Mouse (Mus musculus) hindbrain, embryonic 16.5 days (tissue): ENCODE data around the gene Slc5a2. TPM values are rescaled to one million over a fixed set of nuclear protein-coding genes. Genes with fewer than 3 reads are reported as not detected.

Experiments used
- ATAC-seq: fragments of 200-750 bp; cut with Nextera tagmentation; 2 replicates; pipeline ENCODE4 v1.8.0; 2017; ENCODE audit warnings: moderate TSS enrichment, moderate library complexity
- H3K27ac ChIP-seq: fragments of 300-500 bp; sonication (generic); 2 replicates; pipeline ENCODE4 v1.5.1; 2014; ENCODE audit warnings: low read depth, mild to moderate bottlenecking, control low read depth, low read length, moderate library complexity
- H3K27me3 ChIP-seq: fragments of 300-500 bp; sonication (generic); replicated peaks from 2 replicates; pipeline ENCODE4 v1.6.1; 2014; ENCODE audit warnings: low read length; ENCODE audit not compliant: control insufficient read depth, insufficient read depth
- H3K36me3 ChIP-seq: fragments of 300-500 bp; sonication (generic); 2 replicates; pipeline ENCODE4 v1.6.1; 2014; ENCODE audit warnings: mild to moderate bottlenecking, low read length, moderate library complexity, mixed read lengths; ENCODE audit not compliant: control insufficient read depth, insufficient read depth
- H3K4me1 ChIP-seq: fragments of 300-500 bp; sonication (generic); 2 replicates; pipeline ENCODE4 v1.6.1; 2014; ENCODE audit warnings: low read depth, low read length; ENCODE audit not compliant: control insufficient read depth, insufficient read depth
- H3K4me2 ChIP-seq: fragments of 300-500 bp; sonication (generic); 2 replicates; pipeline ENCODE4 v1.6.1; 2014; ENCODE audit warnings: mild to moderate bottlenecking, low read length, control low read depth, moderate library complexity
- H3K4me3 ChIP-seq: fragments of 300-500 bp; sonication (generic); 2 replicates; pipeline ENCODE4 v1.5.1; 2014; ENCODE audit warnings: mild to moderate bottlenecking, low read length, control low read depth, moderate library complexity
- H3K9ac ChIP-seq: fragments of 300-500 bp; sonication (generic); 2 replicates; pipeline ENCODE4 v1.6.1; 2014; ENCODE audit warnings: low read depth, mild to moderate bottlenecking, control low read depth, low read length, moderate library complexity
- H3K9me3 ChIP-seq: fragments of 300-500 bp; sonication (generic); 2 replicates; pipeline ENCODE4 v1.6.1; 2014; ENCODE audit warnings: mild to moderate bottlenecking, low read length, moderate library complexity; ENCODE audit not compliant: control insufficient read depth
- WGBS: fragments of 180-500 bp; shearing (Covaris S2); extraction: QIAGEN DNeasy Blood & Tissue Kit; methylation state at CpG from one replicate; pipeline ENCODE4 v1.1.7; 2014; 5-methylcytosine and 5-hydroxymethylcytosine counted together
- polyA plus RNA-seq: library from polyadenylated mRNA; unstranded; fragments of >200 nt; fragmentation: Nextera tagmentation; extraction: Ambion mirVana; gene quantifications from 2 replicates; pipeline ENCODE4 v1.2.1, GENCODE M21; 2015

Gene Slc5a2
- polyA plus RNA-seq, 1 experiment from 2014 or later = 0.15 TPM

DNA sequence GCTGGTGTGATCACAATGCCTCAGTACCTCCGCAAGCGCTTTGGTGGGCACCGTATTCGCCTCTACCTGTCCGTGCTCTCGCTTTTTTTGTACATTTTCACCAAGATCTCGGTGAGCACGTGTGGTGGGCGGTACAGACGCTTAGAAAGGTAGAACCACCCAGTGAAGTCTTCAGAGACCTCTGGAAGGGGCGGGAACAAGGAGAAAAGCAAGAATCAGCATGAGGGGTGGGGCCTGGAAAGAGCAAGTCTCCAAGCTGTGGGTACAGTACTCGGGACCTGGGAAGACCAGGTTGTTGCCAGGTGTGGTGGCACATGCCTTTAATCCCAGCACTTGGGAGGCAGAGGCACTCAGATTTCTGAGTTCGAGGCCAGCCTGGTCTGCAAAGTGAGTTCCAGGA is 1.9 kb downstream of the Slc5a2 start:
- H3K27me3 ChIP-seq = no peaks in the 10 kb centered on the region

DNA sequence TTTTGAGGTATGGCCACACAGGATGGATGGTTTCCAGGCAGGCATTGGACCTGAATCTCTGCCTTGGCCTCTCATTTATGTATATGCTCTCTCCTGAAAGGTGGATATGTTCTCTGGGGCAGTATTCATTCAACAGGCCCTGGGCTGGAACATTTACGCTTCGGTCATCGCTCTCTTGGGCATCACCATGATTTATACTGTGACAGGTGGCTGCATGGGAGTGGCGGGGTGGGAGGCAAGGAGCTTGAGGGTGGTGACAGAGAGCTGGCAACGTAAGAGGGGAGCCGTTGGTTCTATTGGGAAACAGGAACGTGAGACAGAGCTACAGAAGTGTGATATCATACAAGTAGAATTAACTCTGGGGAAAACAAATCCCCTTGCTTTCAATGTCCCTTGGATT is 2.4 kb downstream of the Slc5a2 start:
- 84% methylated on average over 7 of the region's 7 CpGs for WGBS
- no peak for ATAC-seq
- Histone ChIP-seq H3K4me2 (no peak overlapping the region), H3K36me3 (peaks cover 7% of the 10 kb centered on the region; the same call in 1 of the 2 replicates), H3K4me1 (no peaks in the 10 kb centered on the region), H3K4me3 (no peak overlapping the region), H3K9ac (no peak overlapping the region), H3K27ac (no peak overlapping the region), H3K9me3 (no peaks in the 10 kb centered on the region), H3K27me3 (no peaks in the 10 kb centered on the region)

More for the DNA sequence above, 1.9 kb downstream of the Slc5a2 start:
- WGBS = 71% methylated on average over 13 of the region's 13 CpGs
- ATAC-seq = no peak
- Histone ChIP-seq H3K9me3 (no peaks in the 10 kb centered on the region), H3K4me2 (no peak overlapping the region), H3K9ac (no peak overlapping the region), H3K4me1 (no peaks in the 10 kb centered on the region), H3K27ac (no peak overlapping the region), H3K36me3 (peaks cover 7% of the 10 kb centered on the region; the same call in 1 of the 2 replicates), H3K4me3 (no peak overlapping the region)

DNA sequence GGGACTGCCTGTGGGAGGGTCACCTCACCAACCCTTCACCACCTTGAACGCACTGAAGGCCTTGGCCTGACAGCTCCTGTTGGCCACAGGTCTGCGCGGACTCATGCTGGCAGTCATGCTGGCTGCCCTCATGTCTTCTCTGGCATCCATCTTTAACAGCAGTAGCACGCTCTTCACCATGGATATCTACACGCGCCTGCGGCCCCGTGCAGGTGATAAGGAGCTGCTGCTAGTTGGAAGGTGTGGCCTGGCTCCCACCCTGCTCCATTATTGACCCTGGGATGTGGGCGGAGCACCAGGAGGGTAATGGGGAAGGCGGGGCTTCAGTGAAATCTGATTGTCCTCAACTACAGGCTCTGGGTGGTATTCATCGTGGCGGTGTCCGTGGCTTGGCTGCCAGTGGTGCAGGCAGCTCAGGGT is 5.0 kb downstream of the Slc5a2 start:
- H3K27ac ChIP-seq = no peak overlapping the region
- H3K36me3 ChIP-seq = peaks cover 14% of the 10 kb centered on the region
- WGBS = 67% methylated on average over 13 of the region's 13 CpGs
- no peak overlapping the region for H3K4me3 ChIP-seq
- H3K4me1 ChIP-seq = no peaks in the 10 kb centered on the region
- H3K9ac ChIP-seq = no peak overlapping the region
- no peaks in the 10 kb centered on the region for H3K9me3 ChIP-seq
- H3K4me2 ChIP-seq = no peak overlapping the region
- no peaks in the 10 kb centered on the region for H3K27me3 ChIP-seq
- no peak for ATAC-seq

DNA sequence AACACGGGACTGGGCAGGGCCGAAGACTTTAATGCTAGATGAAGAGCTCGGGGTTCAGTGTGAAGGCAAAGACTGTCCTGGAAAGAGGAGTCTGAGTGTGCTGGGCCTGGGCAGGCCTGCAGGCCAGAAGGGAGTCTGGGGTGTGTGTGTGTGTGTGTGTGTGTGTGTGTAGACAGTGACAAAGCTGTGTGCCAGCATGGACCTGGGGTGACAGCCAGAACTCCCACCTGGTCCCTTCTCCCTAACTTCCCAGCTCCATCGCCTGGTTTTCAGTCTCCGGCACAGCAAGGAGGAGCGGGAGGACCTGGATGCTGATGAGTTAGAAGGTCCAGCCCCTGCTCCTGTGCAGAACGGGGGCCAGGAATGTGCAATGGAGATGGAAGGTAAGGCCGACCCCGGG is 6.0 kb downstream of the Slc5a2 start:
- Histone ChIP-seq H3K27me3 (no peaks in the 10 kb centered on the region), H3K4me2 (no peak overlapping the region), H3K4me3 (no peak overlapping the region), H3K4me1 (no peaks in the 10 kb centered on the region), H3K27ac (no peak overlapping the region), H3K36me3 (peaks cover 20% of the 10 kb centered on the region), H3K9me3 (no peaks in the 10 kb centered on the region), H3K9ac (no peak overlapping the region)
- no peak for ATAC-seq
- 96% methylated on average over 9 of the region's 9 CpGs for WGBS

DNA sequence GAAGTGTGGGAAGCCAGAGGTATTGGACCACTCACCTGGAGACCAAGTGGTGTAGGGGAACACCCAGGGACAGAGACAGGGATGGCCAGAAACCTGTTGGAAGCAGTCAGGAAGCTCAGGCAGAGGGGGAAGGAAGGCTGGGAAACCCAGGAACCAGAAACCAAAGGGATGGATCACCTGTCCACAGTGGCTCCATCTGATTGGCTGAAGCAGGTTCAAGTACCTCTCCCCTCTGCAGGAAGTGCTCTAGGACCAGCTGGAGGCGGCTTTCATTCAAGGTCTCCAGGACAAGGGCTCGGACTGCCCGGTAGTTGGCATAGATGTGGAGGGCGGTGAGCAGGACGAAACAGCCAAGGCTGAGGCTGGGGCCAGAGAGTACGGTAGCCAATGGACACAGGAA is 10.6 kb downstream of the Slc5a2 start:
- Histone ChIP-seq H3K4me3 (no peak overlapping the region), H3K4me2 (no peak overlapping the region), H3K27ac (no peak overlapping the region), H3K9me3 (no peaks in the 10 kb centered on the region), H3K9ac (no peak overlapping the region), H3K27me3 (no peaks in the 10 kb centered on the region), H3K4me1 (no peaks in the 10 kb centered on the region), H3K36me3 (peaks cover 19% of the 10 kb centered on the region)
- WGBS = 89% methylated on average over 6 of the region's 6 CpGs
- no peak for ATAC-seq

DNA sequence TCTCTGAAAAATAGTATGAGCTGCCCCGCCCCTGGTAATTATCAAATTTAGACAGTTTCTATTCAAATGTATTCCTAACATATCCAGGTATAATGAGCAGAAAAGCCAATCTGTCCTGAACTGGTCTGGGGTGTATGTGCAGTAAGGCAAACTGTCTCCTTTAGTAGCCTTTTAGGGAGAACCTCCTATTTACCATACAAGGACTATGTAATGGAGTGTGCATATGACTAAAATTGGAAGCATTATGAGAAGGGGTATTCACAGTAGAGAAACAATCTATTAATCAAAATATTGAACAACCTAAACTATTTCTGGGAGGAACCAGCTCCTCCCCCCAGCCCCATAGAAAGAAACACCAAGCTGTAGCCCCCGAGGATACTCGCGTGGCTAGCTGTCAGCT is 14.3 kb downstream of the Slc5a2 start:
- H3K27ac ChIP-seq = no peak overlapping the region
- no peaks in the 10 kb centered on the region for H3K9me3 ChIP-seq
- 92% methylated on average over 4 of the region's 4 CpGs for WGBS
- no peak overlapping the region for H3K4me2 ChIP-seq
- no peak overlapping the region for H3K4me3 ChIP-seq
- no peaks in the 10 kb centered on the region for H3K4me1 ChIP-seq
- no peak for ATAC-seq
- no peak overlapping the region for H3K9ac ChIP-seq
- H3K36me3 ChIP-seq = peaks cover 10% of the 10 kb centered on the region
- H3K27me3 ChIP-seq = no peaks in the 10 kb centered on the region

DNA sequence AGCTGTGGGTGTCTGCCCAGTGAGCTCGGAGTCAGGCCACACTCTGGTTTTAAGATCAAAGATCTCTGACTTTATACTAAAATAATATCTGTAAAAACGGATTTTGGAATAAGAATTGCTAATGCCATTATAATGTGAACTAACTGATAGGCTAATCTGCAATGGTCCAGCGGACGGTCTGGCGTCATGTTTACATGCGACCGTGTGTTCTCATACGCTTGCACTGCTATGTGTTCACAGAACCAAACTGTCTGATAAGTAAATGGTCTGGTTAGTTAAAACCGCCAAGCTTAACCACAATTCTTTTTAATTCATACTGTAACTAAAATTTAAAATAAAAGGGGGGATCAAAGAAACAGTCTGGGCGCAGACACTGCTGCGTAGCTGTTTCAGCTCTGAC is 16.3 kb downstream of the Slc5a2 start:
- Histone ChIP-seq H3K4me2 (no peak overlapping the region), H3K9me3 (no peaks in the 10 kb centered on the region), H3K4me3 (no peak overlapping the region), H3K27me3 (no peaks in the 10 kb centered on the region), H3K4me1 (no peaks in the 10 kb centered on the region), H3K9ac (no peak overlapping the region), H3K27ac (no peak overlapping the region), H3K36me3 (peaks cover 5% of the 10 kb centered on the region; the same call in 1 of the 2 replicates)
- WGBS = 78% methylated on average over 11 of the region's 11 CpGs
- ATAC-seq = no peak

DNA sequence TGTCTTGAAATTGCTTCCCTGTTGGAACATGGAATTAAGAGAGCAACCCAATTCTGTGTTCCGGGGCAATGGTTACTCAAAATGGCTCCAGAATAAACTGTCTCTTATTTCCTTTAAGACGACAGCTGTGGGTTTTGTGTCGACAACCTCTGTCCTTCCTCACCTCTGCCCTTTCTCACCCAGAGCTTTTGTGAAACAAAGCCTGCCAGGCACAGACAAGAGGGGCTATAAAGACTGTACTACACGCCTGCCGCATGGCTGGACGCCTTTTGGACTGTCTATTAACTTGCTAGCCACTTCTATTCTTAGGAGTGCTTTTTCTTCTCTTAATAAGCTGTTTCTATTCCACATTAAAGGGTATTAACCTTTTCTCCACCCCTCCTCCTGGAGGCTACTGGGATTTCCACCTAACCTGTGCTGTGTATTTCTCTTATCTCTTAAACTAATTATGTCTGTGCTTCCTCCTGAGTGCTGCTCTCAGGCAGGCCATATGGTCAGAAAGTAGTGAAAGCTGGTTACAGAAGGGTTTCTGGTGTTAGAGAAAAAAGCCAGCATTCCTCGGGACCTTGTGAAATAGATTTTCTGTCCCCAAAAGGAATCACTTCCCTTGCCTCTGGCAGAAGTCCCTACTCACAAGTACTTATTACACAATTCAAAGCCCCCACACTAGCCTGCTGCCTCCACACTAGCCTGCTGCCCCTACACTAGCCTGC is 17.2 kb downstream of the Slc5a2 start:
- Histone ChIP-seq H3K9me3 (no peaks in the 10 kb centered on the region), H3K4me1 (no peaks in the 10 kb centered on the region), H3K4me3 (no peak overlapping the region), H3K36me3 (peaks cover 9% of the 10 kb centered on the region; the same call in 1 of the 2 replicates), H3K27ac (no peak overlapping the region), H3K4me2 (no peak overlapping the region), H3K27me3 (no peaks in the 10 kb centered on the region), H3K9ac (no peak overlapping the region)
- ATAC-seq = no peak
- 16% methylated on average over 7 of the region's 7 CpGs for WGBS

DNA sequence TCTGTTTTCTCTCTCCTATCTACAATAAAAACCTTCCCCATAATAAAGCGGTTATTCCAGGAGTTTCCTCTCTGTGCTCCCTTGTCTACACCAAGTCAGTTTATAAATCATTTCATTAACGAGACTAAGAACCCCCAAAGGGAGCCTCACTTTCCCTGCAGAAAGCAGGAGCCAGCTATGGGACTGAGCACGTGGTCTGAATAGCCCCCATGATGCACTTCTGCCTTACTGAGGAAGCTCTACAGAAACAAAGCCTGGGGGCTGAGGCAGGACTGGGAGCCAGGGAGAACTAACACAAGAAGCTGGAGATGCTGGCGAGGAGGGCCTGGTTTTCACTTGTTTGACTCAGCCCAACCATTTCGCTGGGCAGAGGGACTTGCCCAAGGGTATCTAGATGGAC is 18.6 kb downstream of the Slc5a2 start:
- Histone ChIP-seq H3K36me3 (peaks cover 12% of the 10 kb centered on the region; the same call in 1 of the 2 replicates), H3K27me3 (no peaks in the 10 kb centered on the region), H3K4me3 (no peak overlapping the region), H3K4me1 (no peaks in the 10 kb centered on the region), H3K9me3 (no peaks in the 10 kb centered on the region), H3K9ac (no peak overlapping the region; the same call in 1 of the 2 replicates), H3K27ac (no peak overlapping the region), H3K4me2 (no peak overlapping the region)
- WGBS = 39% methylated on average over 5 of the region's 5 CpGs
- no peak; the same call in 1 of the 2 replicates for ATAC-seq
